Mouse (Mus musculus) limb, embryonic 11.5 days (tissue): ENCODE measurements around the gene Gzf1. TPM values are rescaled to one million over a fixed set of nuclear protein-coding genes. Genes with fewer than 3 reads are reported as not detected.
A peak's percentile ranks its signal among the peaks of the same experiment; 100 is the strongest.

Experiments
- ATAC-seq: fragments of 200-750 bp; cut with Nextera tagmentation; 2 replicates; pipeline ENCODE4 v1.8.0; 2017; ENCODE audit warnings: low read depth; ENCODE audit not compliant: insufficient number of reproducible peaks, low FRiP score, low TSS enrichment
- DNase-seq: peaks from one replicate; pipeline ENCODE4 v3.0.0-alpha.2; 2015; ENCODE audit warnings: low spot score
- H3K27ac ChIP-seq: fragments of 300-500 bp; sonication (generic); replicated peaks from 2 replicates; pipeline ENCODE4 v1.5.1; 2014; ENCODE audit warnings: low read depth, mild to moderate bottlenecking, low read length
- H3K27me3 ChIP-seq: fragments of 300-500 bp; sonication (generic); 2 replicates; pipeline ENCODE4 v1.6.1; 2014; ENCODE audit warnings: mild to moderate bottlenecking, low read length, mixed read lengths; ENCODE audit not compliant: control insufficient read depth, insufficient read depth
- H3K36me3 ChIP-seq: fragments of 300-500 bp; sonication (generic); 2 replicates; pipeline ENCODE4 v1.6.1; 2014; ENCODE audit warnings: mild to moderate bottlenecking, low read length, moderate library complexity, mixed read lengths; ENCODE audit not compliant: control insufficient read depth, insufficient read depth
- H3K4me1 ChIP-seq: fragments of 300-500 bp; sonication (generic); 2 replicates; pipeline ENCODE4 v1.6.1; 2014; ENCODE audit warnings: low read length, mixed read lengths; ENCODE audit not compliant: control insufficient read depth, insufficient read depth
- H3K4me2 ChIP-seq: fragments of 300-500 bp; sonication (generic); 2 replicates; pipeline ENCODE4 v1.6.1; 2014; ENCODE audit warnings: low read depth, mild to moderate bottlenecking, moderate library complexity; ENCODE audit not compliant: severe bottlenecking
- H3K4me3 ChIP-seq: fragments of 300-500 bp; sonication (generic); 2 replicates; pipeline ENCODE4 v1.5.1; 2014; ENCODE audit warnings: low read depth, low read length
- H3K9ac ChIP-seq: fragments of 300-500 bp; sonication (generic); 2 replicates; pipeline ENCODE4 v1.6.1; 2014; ENCODE audit warnings: mild to moderate bottlenecking, low read length
- H3K9me3 ChIP-seq: fragments of 300-500 bp; sonication (generic); 2 replicates; pipeline ENCODE4 v1.6.1; 2016; ENCODE audit warnings: low read length; ENCODE audit not compliant: control insufficient read depth
- WGBS: fragments of 180-500 bp; shearing (Covaris S2); extraction: QIAGEN DNeasy Blood & Tissue Kit; methylation state at CpG from one replicate; pipeline ENCODE4 v1.1.7; 2014; 5-methylcytosine and 5-hydroxymethylcytosine counted together
- polyA plus RNA-seq: library from polyadenylated mRNA; unstranded; fragments of >200 nt; fragmentation: Nextera tagmentation; extraction: Ambion mirVana; gene quantifications from 2 replicates; pipeline ENCODE4 v1.2.1, GENCODE M21; 2014

Gzf1 gene
- polyA plus RNA-seq, 1 experiment from 2014 or later, result 26.1 TPM

DNA sequence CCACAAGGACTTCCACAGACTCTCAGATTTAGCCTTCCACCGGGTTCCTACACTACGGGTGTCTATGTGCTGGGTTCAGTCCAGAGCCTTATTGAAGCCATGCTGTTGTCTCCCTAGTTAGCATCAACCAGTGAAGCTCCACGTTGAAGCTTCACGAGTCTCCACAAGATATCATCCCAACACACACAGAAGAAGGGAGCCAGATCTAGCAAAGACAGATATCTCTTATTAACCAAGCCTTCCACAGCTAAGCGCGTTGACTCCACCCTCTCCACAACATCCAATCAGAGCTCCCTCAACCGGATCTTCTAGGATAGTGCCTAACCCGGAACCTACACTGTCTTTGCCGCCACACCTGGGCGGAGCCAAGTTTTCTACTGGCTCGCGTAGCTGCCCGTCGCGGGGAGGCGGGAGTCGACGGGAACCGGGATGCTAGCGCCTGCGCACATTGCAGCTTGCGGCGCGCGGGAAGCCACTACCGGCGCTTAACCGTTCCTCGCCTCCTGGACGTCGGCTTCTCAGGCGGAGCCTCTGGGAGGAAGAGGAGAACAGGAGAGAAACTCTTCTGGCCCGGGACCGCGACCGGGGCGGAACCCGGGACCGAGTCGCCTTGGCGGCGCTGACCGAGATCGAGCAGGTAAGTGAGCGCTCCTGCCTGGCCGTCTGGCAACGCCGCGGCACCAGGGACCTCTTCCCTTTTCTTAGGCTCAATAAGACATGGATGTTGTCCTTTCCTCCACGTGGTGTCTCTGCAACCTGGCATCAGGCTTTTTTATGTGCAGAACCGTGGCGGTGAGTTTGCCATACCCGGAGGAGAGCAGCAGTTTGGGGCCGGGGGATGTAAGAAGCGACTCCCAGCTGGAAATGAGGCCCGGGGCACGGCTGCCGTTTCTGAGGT, 8.4 kb upstream of the Gzf1 start, which contains the start of gene Nxt1:
TSS of gene Nxt1 (plus strand) at position 403 of the 898 bp plus-strand sequence.
- WGBS, result 1% methylated on average over 57 of the region's 58 CpGs
- no peaks in the 10 kb centered on the region for H3K27me3 ChIP-seq
- 0 out of 2 replicates have a peak, but pooled peaks cover 2% of the 10 kb centered on the region for H3K4me1 ChIP-seq
- H3K9me3 ChIP-seq, result no peaks in the 10 kb centered on the region
- DNase-seq, result peak; percentile 98
- H3K36me3 ChIP-seq, result peaks cover 2% of the 10 kb centered on the region; the same call in 1 of the 2 replicates
- peak within 1 kb of the TSS; percentile 38; the same call in 1 of the 2 replicates for H3K27ac ChIP-seq
- peak within 1 kb of the TSS; percentile 70 for H3K4me2 ChIP-seq
- peak; percentile 99 for ATAC-seq
- H3K4me3 ChIP-seq, result peak within 1 kb of the TSS; percentile 69
- peak within 1 kb of the TSS; percentile 84 for H3K9ac ChIP-seq

- 0 out of 2 replicates have a peak overlapping the region, but pooled peaks have one; percentile 39 for H3K27ac ChIP-seq
- peak; percentile 10; the same call in 1 of the 2 replicates for ATAC-seq
These were observed 3.0 kb upstream of the Gzf1 start for GRCm38 (mm10) chr2:148677801-148678200.

DNA sequence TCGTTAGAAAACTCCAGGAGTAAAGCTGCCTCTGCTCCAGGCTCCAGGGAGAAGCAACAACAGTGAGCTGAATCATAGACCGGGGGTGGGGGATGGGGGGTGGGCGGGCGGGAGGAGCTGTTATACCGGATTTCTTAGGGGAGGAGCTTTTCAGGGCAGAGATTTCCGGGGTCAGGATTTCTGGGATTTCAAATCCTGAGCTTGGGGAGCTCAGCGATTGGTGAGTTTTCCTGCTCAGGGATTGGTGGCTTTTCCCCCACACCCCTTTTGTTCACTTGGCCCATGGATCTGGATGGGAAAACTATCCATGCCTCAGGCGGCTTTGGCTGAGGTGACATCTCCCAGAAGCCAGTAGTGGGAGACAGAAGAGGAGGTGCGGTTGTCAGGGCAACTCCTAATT, 1.5 kb upstream of the Gzf1 start:
- H3K4me1 ChIP-seq, result peaks cover 16% of the 10 kb centered on the region; the same call in 1 of the 2 replicates
- H3K4me2 ChIP-seq, result peak overlapping the region; percentile 39
- WGBS, result 1% methylated on average over 9 of the region's 9 CpGs
- H3K4me3 ChIP-seq, result peak overlapping the region; percentile 12; the same call in 1 of the 2 replicates
- peak overlapping the region; percentile 70; the same call in 1 of the 2 replicates for H3K27ac ChIP-seq
- H3K27me3 ChIP-seq, result no peaks in the 10 kb centered on the region
- peak; percentile 63 for DNase-seq
- H3K9ac ChIP-seq, result peak overlapping the region; percentile 52; the same call in 1 of the 2 replicates
- peaks cover 2% of the 10 kb centered on the region; the same call in 1 of the 2 replicates for H3K36me3 ChIP-seq
- peak; percentile 13; the same call in 1 of the 2 replicates for ATAC-seq
- no peaks in the 10 kb centered on the region for H3K9me3 ChIP-seq

More at GRCm38 (mm10) chr2:148677801-148678200, 3.0 kb upstream of the Gzf1 start:
- peak overlapping the region; percentile 41 for H3K4me2 ChIP-seq
- H3K4me3 ChIP-seq, result peak overlapping the region; percentile 26
- H3K36me3 ChIP-seq, result peaks cover 2% of the 10 kb centered on the region; the same call in 1 of the 2 replicates
- peaks cover 18% of the 10 kb centered on the region; the same call in 1 of the 2 replicates for H3K4me1 ChIP-seq
- no peaks in the 10 kb centered on the region for H3K27me3 ChIP-seq
- DNase-seq, result peak; percentile 85
- no peaks in the 10 kb centered on the region for H3K9me3 ChIP-seq
- H3K9ac ChIP-seq, result peak overlapping the region; percentile 19; the same call in 1 of the 2 replicates
- WGBS, result 4% methylated on average over 26 of the region's 26 CpGs

DNA sequence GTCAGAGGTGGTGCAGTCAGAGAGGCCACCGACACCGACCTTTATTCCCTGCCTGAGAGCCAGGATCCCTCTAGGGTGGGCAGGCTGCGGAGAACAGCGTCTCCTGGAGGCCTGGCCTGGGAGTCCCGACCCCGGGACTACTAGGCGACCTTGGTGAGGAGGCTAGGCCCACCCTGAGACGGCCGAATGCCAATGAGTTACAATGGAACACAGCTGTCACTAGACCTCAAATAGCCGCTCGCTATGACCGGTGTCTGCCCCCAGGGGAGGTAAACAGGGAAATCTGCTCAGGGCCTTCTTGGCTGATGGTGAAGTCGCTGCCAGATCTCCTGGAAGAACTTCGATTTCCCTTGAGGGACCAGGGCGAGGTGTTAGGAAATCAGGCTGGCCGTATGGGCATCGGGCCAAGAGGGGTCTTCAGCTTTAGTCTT, 653 bp downstream of the Gzf1 start:
- H3K4me3 ChIP-seq, result peak overlapping the region; percentile 76
- peaks cover 16% of the 10 kb centered on the region; the same call in 1 of the 2 replicates for H3K4me1 ChIP-seq
- peak overlapping the region; percentile 78 for H3K9ac ChIP-seq
- peak; percentile 68 for ATAC-seq
- H3K4me2 ChIP-seq, result peak overlapping the region; percentile 76
- H3K9me3 ChIP-seq, result no peaks in the 10 kb centered on the region
- H3K27ac ChIP-seq, result peak overlapping the region; percentile 47
- DNase-seq, result peak; percentile 73
- WGBS, result 11% methylated on average over 17 of the region's 17 CpGs
- peaks cover 5% of the 10 kb centered on the region for H3K36me3 ChIP-seq
- H3K27me3 ChIP-seq, result no peaks in the 10 kb centered on the region

DNA sequence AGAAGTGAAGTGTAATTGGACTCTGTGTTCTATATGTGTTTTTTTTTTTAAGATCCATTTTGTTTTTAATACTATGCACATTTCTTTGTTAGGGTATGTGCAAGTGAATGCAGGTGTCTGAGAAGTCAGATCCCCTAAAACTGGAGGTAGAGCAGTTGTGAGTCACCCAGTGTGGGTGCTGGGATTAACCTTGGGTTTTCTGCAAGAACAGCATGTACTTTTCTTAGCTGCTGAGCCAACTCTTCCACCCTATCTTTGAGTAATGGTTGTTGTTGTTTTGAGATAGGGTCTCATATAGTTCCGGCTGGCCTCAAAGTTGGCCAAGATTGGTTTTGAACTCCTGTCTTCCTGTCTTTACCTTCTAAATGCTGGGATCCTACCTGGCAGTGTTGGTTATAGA, 2.2 kb downstream of the Gzf1 start:
- Histone ChIP-seq H3K4me2 (no peak overlapping the region), H3K9ac (no peak overlapping the region), H3K27me3 (no peaks in the 10 kb centered on the region), H3K36me3 (peaks cover 5% of the 10 kb centered on the region), H3K4me1 (peaks cover 16% of the 10 kb centered on the region; the same call in 1 of the 2 replicates), H3K9me3 (no peaks in the 10 kb centered on the region), H3K27ac (no peak overlapping the region), H3K4me3 (no peak overlapping the region)
- 93% methylated on average over 1 of the region's 1 CpGs for WGBS
- DNase-seq, result no peak
- ATAC-seq, result no peak

GRCm38 (mm10) chr2:148684972-148685371, 4.1 kb downstream of the Gzf1 start:
- no peaks in the 10 kb centered on the region for H3K9me3 ChIP-seq
- no peak overlapping the region for H3K9ac ChIP-seq
- no peak for ATAC-seq
- H3K4me1 ChIP-seq, result peaks cover 5% of the 10 kb centered on the region; the same call in 1 of the 2 replicates
- DNase-seq, result no peak
- H3K4me2 ChIP-seq, result no peak overlapping the region
- 95% methylated on average over 2 of the region's 2 CpGs for WGBS
- no peaks in the 10 kb centered on the region for H3K27me3 ChIP-seq
- H3K27ac ChIP-seq, result no peak overlapping the region
- no peak overlapping the region for H3K4me3 ChIP-seq
- peaks cover 5% of the 10 kb centered on the region for H3K36me3 ChIP-seq

DNA sequence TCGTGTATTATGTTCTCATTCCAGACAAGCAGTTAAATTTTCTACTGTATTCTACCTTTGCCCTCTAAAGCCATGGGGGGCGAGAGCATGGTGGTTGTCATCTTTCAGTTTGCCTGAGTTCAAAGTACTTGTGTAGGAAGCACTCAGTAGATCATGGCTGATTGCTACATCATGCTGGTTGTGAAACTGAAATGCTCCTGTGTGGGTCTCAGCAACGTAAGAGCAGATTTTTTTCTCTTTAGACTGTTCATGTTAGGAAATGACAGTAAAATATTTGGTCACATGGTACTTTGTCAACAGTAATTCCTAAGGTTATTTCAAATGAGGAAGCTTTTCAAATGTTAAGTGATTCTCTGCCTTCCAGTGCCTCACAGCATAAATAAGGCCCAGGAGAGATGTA, 4.9 kb downstream of the Gzf1 start:
- DNase-seq (no peak), ATAC-seq (no peak)
- H3K27me3 ChIP-seq, result no peaks in the 10 kb centered on the region
- WGBS, result 91% methylated on average over 3 of the region's 3 CpGs
- no peak overlapping the region for H3K4me3 ChIP-seq
- H3K4me2 ChIP-seq, result no peak overlapping the region
- H3K36me3 ChIP-seq, result peaks cover 8% of the 10 kb centered on the region
- H3K9ac ChIP-seq, result no peak overlapping the region
- H3K9me3 ChIP-seq, result no peaks in the 10 kb centered on the region
- no peak overlapping the region for H3K27ac ChIP-seq
- peaks cover 5% of the 10 kb centered on the region; the same call in 1 of the 2 replicates for H3K4me1 ChIP-seq

GRCm38 (mm10) chr2:148686862-148687261, 6.0 kb downstream of the Gzf1 start:
- no peaks in the 10 kb centered on the region for H3K27me3 ChIP-seq
- peaks cover 9% of the 10 kb centered on the region for H3K36me3 ChIP-seq
- H3K4me1 ChIP-seq, result peaks cover 2% of the 10 kb centered on the region; the same call in 1 of the 2 replicates
- DNase-seq (no peak), ATAC-seq (no peak)
- no peak overlapping the region for H3K4me3 ChIP-seq
- no peak overlapping the region for H3K4me2 ChIP-seq
- no peaks in the 10 kb centered on the region for H3K9me3 ChIP-seq
- H3K9ac ChIP-seq, result no peak overlapping the region
- H3K27ac ChIP-seq, result no peak overlapping the region
- 96% methylated on average over 1 of the region's 1 CpGs for WGBS
